Mouse (Mus musculus) inflammation-experienced regulatory T-cells (primary cell): Measurements from ENCODE around the gene Usp30. TPM values are rescaled to one million over a fixed set of nuclear protein-coding genes. Genes with fewer than 3 reads are reported as not detected.

Experiments used
- polyA plus RNA-seq, 2 experiments: library from polyadenylated mRNA; unstranded; fragments of 100-300 nt; shearing (Covaris generic); gene quantifications; one replicate each; pipeline ENCODE4 v1.2.1; 2017

Usp30 gene
- 10 to 100 TPM in 1 of 2 experiments, 1 to 10 TPM in 1; 7.2 to 11.8 TPM for polyA plus RNA-seq

GRCm38 (mm10) chr5:114065161-114065560 lies at the start of gene Usp30:
TSS of gene Usp30 (plus strand) at chr5:114065461.

GRCm38 (mm10) chr5:114091057-114091807 lies 26.0 kb downstream of the Usp30 start, which contains the start of gene Svop:
TSS of gene Svop (minus strand) at chr5:114091570.

GRCm38 (mm10) chr5:114127374-114128349 lies 62.4 kb downstream of the Usp30 start, which contains the start of gene Alkbh2:
TSS of gene Alkbh2 (minus strand) at chr5:114128218.

DNA sequence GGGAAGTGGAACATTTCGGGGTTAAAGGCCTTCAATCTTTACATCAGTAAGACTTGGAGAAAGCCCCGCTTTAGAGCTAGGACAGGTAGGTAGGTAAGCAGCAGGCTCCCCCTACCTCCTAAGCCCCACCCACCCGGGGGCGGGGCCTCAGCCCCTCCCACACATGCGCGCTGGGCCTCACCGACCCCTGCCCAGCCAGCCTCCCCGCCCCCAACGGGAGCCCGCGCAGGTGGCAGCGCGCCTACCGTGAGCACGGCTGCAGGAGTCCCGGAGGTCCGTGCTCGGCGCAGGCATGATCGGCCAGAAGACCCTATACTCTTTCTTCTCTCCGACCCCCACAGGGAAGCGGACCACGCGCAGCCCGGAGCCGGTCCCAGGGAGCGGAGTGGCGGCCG lies 64.9 kb downstream of the Usp30 start, which contains the start of gene Ung:
Ung (plus strand) TSS at position 176 of the 395 bp plus-strand sequence.

DNA sequence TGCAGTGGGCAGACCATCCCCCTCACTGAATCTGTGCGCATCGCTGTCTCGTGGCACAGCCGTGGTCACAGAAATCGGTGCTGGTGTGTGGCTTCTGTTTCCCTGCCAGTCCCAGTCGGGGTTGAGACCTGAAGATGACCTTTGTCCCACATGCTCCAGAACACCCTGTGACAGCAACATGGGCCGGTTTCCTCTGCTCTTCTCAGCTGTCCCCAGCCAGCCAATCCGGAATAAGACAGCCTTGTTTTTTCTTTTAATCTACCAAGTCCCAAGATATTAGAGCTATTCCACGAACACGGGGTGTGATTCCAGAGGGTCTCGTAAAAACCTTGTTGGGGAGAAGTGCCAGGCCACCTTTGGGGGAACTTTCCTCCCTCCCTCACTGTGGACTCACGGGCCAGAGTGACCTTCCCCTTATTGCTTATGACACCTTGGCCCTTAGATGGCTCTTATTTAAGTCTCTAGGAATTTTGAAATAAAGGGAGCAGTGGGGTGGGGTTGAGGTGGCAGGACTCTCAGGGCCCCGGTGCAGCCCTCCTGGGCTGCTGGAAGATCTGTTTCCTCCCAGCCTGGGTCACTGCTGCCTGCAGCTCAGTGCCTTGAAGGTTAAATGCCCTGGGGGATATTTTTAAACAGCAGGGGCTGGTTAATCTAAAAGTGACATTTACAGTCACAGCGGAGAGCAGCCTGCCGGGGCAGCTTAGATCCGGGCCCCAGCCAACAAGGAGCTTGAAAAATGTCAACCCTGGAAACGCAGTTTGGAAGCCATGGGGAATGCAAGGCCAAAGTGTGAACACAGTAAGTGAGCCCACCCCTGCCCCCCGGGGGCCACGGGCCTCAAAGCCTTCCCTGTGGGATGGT lies 81.0 kb downstream of the Usp30 start, which contains the start of gene Acacb:
Acacb (plus strand) TSS at position 508 of the 861 bp plus-strand sequence.

Other genes starting within 250 kb of the Usp30 start
- 1,000 to 10,000 TPM in 1 of 2 experiments, 100 to 1,000 TPM in 1; 829 to 1,006 TPM for gene Selplg, start 232.8 kb upstream of the Usp30 start, polyA plus RNA-seq
- 100 to 1,000 TPM in 1 of 2 experiments, 10 to 100 TPM in 1; 73.1 to 104 TPM for gene Coro1c, start 156.7 kb upstream of the Usp30 start, polyA plus RNA-seq
- gene Ssh1, start 71.6 kb upstream of the Usp30 start, polyA plus RNA-seq: 10 to 100 TPM; 45.0 to 47.2 TPM
- gene Dao, start 61.8 kb upstream of the Usp30 start, polyA plus RNA-seq: 1 to 10 TPM in 1 of 2 experiments, under 1 TPM in 1; 0.63 to 2.8 TPM
- gene Svop, start 26.1 kb downstream of the Usp30 start, polyA plus RNA-seq: 1 to 10 TPM in 1 of 2 experiments, under 1 TPM in 1; 0.52 to 1.3 TPM
- gene Alkbh2, start 62.8 kb downstream of the Usp30 start, polyA plus RNA-seq: 10 to 100 TPM; 16.8 to 20.8 TPM
- gene Ung, start 64.9 kb downstream of the Usp30 start, polyA plus RNA-seq: 1 to 10 TPM; 2.5 to 5.5 TPM
- 1 to 10 TPM in 1 of 2 experiments, under 1 TPM in 1; 0.95 to 1.2 TPM for gene Acacb, start 81.1 kb downstream of the Usp30 start, polyA plus RNA-seq
- gene Foxn4, start 208.3 kb downstream of the Usp30 start, polyA plus RNA-seq: not detected
- 1 to 10 TPM; 5.1 to 6.0 TPM for gene Myo1h, start 223.7 kb downstream of the Usp30 start, polyA plus RNA-seq